In the genomic region with DNA sequence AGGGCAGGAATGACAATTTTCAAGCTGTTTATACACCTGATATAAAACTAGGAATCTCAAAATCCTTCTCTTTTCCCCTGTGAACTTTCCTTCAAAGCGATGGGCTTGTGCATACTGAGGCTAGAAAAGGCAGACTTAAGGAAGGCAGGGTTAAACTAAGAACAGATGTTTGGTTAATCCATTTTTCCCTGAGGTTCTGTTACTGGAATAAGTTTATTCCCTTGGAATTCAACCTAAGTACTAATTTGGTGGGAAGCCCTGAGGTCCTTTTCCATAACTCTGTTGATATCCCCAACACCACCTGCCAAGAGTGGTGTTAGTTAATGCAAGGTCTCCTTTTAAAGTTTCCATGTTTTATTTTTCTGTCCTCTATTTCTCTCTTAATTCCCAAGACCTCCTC, we compare ENCODE assay signal across 19 mouse cellular contexts.
"Had no signal": no experiment of that assay in that cellular context is flagged by ENCODE, and none has a peak within 500 bp of the region (broad histone marks: within the 10 kb centered on the region; RNA-seq: fewer than 3 reads in every experiment).

No protein-coding gene starts in this region.

- H3K4me3 ChIP-seq: midbrain, embryonic 10.5 days; midbrain, embryonic 12.5 days; myocyte; neural tube, embryonic 13.5 days; neural tube, embryonic 15.5 days had no signal

- H3K27ac ChIP-seq: midbrain, embryonic 10.5 days; midbrain, embryonic 12.5 days; neural tube, embryonic 13.5 days; neural tube, embryonic 15.5 days had no signal

- DNase-seq: lung, adult 18-20 months; lung, embryonic 14.5 days; lung, postnatal 10 days; lung, postnatal 4 days; midbrain, embryonic 14.5 days; retina, postnatal 1 day; right cerebral cortex, adult 18-20 months; right cerebral cortex, postnatal 25 days; right cerebral cortex, postnatal 4 days; spleen, adult 18-20 months; thymus, adult 18-20 months; thymus, postnatal 14 days; thymus, postnatal 36 days had no signal

- H3K4me2 ChIP-seq: lung, embryonic 14.5 days; midbrain, embryonic 12.5 days; neural tube, embryonic 13.5 days; neural tube, embryonic 15.5 days had no signal

- H3K9me3 ChIP-seq: midbrain, embryonic 10.5 days; midbrain, embryonic 12.5 days; neural tube, embryonic 13.5 days; neural tube, embryonic 15.5 days had no signal

- H3K9ac ChIP-seq: lung, embryonic 14.5 days; midbrain, embryonic 12.5 days; neural tube, embryonic 13.5 days; neural tube, embryonic 15.5 days had no signal

- ATAC-seq: midbrain, embryonic 16.5 days had no signal

- H3K4me1 ChIP-seq: midbrain, embryonic 10.5 days; midbrain, embryonic 12.5 days; neural tube, embryonic 13.5 days; neural tube, embryonic 15.5 days had no signal

- H3K27me3 ChIP-seq: midbrain, embryonic 12.5 days; neural tube, embryonic 13.5 days; neural tube, embryonic 15.5 days had no signal

- H3K36me3 ChIP-seq: midbrain, embryonic 10.5 days; midbrain, embryonic 12.5 days; neural tube, embryonic 13.5 days; neural tube, embryonic 15.5 days had no signal
